Mouse (Mus musculus): ENCODE measurements at regions not wholly inside any gene's neighbourhood (a gene's known extent, or its start where the extent isn't known, plus 50 kb on each side); places are given as distances from the start of the nearest gene placed in this dataset.
"Not testable (repeated sequence)": the region's sequence is repeated elsewhere in the genome, so short reads cannot be mapped to it uniquely, and the experiment has no call there.

DNA sequence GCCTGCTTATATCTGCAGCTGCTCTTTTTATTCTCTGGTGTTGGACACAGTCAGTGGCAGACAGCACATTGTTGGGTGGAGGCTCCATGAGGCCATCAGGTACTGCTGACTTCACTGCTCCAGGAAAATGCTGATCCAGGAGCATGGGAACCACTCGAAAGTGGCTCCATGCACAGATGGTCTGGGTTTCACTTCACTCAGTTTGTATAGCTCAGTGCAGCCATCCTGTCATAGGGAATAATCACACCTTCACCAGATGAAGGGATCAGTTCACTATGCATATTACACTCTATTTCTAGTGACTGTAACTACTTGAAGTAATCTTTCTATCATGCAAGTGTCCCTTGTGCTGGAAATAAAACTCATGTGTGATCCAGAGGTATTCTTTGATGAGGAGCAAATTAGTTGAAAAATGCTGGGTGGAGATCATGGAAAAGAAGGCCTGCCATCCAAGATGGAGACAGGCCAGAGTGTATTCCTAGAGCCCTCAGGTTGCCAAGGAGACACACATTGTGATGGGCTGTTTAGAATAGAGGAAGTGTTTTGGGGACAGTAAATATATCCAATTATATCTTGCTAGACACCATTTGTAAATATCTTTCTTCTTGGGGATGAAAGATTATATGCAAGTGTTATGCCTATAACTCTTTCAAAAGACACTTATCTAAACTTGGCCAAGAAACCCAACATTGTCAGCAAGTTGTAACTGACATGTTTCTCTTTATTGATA is 103.7 kb upstream of the Arhgap42 start:
- no peak for DNase-seq (ENCODE audit: low spot score)

DNA sequence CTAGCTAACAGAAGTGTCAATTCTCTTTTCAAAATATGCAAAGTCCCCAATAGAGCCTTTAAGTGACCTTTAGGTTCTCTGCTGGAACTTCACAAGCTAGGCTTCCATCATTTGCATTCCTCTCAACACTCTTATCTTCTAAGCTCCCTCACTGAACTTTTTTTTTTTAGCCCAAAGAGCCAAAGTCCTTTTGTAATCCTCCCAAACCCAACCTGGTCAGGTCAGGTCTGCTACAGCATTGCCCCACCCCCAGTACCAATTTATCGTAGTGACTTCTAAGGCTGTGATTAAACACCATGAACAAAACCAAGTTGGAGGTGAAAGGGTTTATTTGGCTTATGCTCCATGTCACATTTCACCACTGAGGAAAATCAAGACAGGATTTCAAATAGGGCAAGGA is 79.7 kb upstream of the Arhgap42 start:
- no peak for DNase-seq (ENCODE audit: low spot score)

GRCm38 (mm10) chr9:9316021-9316420 is 77.1 kb upstream of the Arhgap42 start:
- DNase-seq (ENCODE audit: low spot score): no peak

DNA sequence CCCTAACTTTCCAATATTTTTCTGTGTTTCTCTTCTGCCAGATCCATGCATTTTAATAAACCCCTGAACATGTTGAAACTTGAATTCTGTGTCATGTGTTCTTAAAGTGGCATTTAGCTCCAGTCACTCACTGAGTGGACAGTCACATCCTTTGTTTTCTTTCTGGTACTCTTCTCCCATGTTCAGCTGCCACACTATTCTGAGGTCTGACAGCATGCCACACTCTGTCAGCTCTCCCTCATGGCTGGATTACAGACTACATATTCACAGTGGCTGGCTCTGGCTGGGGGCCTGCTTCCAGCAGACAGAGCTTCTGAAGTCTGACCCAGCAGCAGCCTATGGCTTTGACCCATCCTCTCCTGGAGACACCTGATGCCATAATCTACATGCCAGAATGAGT is 73.4 kb upstream of the Arhgap42 start:
- DNase-seq (ENCODE audit: low spot score): no peak

DNA sequence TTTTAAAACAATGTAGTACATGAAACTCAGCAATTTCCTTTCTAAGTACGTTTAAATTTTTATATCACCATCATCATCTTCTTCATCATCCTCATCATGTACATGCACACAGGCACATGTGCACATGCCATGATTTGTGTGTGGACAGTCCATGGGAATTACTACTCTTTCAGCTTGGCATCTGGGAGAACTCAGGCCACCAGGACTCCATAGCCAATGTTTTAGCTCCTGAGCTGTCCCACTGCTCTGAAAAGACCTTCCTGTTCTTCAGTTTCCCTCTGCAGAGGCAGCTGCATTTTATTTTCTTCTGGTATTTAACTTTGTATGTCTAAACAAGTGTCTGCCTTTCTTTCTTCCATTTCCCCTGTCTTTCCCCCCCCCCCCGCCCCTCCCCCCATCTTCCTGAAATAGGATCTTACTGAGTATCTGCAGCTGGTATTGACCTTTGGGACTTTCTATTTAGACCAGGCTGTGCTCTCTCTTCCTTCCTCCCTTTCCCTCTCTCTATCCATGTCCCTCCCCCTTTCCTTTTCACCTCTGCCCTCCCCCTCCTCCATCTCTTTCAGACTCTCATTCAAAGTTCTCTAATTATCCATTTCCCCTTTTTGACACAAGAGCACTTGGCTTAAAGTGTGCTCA is 72.8 kb upstream of the Arhgap42 start:
- DNase-seq (ENCODE audit: low spot score): no peak

DNA sequence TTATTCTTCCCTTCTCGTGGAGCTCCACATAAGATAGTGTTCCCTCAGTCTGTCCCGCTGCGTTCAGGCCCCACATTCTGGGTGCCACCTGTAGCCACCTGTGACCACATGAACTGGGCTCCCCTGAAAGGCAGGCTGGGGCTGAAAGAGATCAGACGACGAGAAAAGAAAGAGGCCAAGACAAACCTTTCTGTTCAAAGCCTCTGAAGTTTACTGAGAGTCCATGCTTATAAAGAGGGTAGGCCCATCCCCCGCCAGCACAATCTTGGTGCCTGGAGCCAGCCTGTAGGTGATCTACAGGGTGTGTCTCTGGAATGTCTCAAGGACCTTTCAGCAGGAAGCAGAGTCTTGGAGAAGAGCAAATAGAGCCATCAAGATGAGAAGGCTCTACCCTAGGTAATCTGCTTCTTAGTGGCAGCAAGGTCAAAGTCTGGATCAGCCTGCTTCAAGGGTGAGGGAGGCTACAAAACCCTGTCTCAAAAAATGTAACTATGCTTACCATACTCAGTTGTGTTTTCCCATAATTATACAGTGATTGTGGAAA is 72.2 kb upstream of the Arhgap42 start:
- DNase-seq (ENCODE audit: low spot score): not testable (repeated sequence)

GRCm38 (mm10) chr9:9290767-9291166 is 51.9 kb upstream of the Arhgap42 start:
- DNase-seq (ENCODE audit: low spot score): no peak

DNA sequence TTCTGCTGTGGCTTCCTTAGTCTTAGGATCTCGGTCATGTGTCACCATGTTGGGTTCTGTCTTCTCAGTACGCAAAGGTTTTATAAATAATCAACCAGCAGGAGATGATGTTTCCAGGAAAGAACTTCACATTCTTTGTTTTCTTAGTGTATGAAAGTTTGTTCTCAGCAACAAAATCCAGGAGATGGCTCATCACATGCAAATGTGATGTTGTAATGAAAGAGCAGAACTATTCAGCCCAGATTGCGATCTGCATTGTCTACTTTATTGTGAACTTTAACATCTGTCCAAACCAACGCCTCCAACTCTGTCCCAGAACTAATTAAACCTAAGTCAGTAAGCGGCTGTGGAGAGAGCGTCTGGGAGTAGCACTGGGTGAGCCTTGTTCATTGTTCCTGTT is 50.7 kb upstream of the Arhgap42 start:
- no peak for DNase-seq (ENCODE audit: low spot score)

All from heart, adult 8-10 months (tissue).